8 mouse cellular contexts compared by ENCODE assay signal in genomic region chr9:102545406-102546255, GRCm38 (mm10). TPM values are rescaled to one million over a fixed set of nuclear protein-coding genes. Genes with fewer than 3 reads are reported as not detected.
DNase-seq lines count a peak whose midpoint lies in the region; ATAC-seq lines count a peak whose summit lies in the region.

No protein-coding gene starts in this region.

- H3K9ac ChIP-seq in heart, embryonic 16.5 days (ENCODE audit: low read length): no peak overlapping the region
- H3K9ac ChIP-seq in hindbrain, embryonic 12.5 days: peak overlapping the region; percentile 55; the same call in 1 of the 2 replicates
- peak overlapping the region; percentile 50 for H3K9ac ChIP-seq in midbrain, embryonic 16.5 days (ENCODE audit: low read depth, low read length)

- peaks cover 4% of the 10 kb centered on the region; the same call in 1 of the 2 replicates for H3K4me1 ChIP-seq in heart, embryonic 16.5 days (ENCODE audit: control insufficient read depth, insufficient read depth, low read length)
- H3K4me1 ChIP-seq in hindbrain, embryonic 12.5 days: peaks cover 28% of the 10 kb centered on the region
- peaks cover 44% of the 10 kb centered on the region for H3K4me1 ChIP-seq in midbrain, embryonic 16.5 days (ENCODE audit: control insufficient read depth, insufficient read depth, low read length)

- WGBS in heart, embryonic 16.5 days: 44% methylated on average over 22 of the region's 22 CpGs
- 22% methylated on average over 22 of the region's 22 CpGs for WGBS in hindbrain, embryonic 12.5 days
- 5% methylated on average over 22 of the region's 22 CpGs for WGBS in midbrain, embryonic 16.5 days

- intact Hi-C loops in heart, postnatal 14 days (cut with DNase I): loop anchor here (2.0 to 10.0 kb wide), 3 partner anchors 141 to 1231 kb away; no protein-coding TSS in a partner anchor

- no peaks in the 10 kb centered on the region for H3K36me3 ChIP-seq in heart, embryonic 16.5 days (ENCODE audit: control insufficient read depth, insufficient read depth)
- H3K36me3 ChIP-seq in hindbrain, embryonic 12.5 days: no peaks in the 10 kb centered on the region
- no peaks in the 10 kb centered on the region for H3K36me3 ChIP-seq in midbrain, embryonic 16.5 days (ENCODE audit: control insufficient read depth, insufficient read depth, low read length)

- no peak for ATAC-seq in heart, embryonic 16.5 days (replicated peaks; ENCODE audit: extremely low read depth, insufficient read depth, low FRiP score)
- ATAC-seq in hindbrain, embryonic 12.5 days (ENCODE audit: low FRiP score): peak; percentile 17
- ATAC-seq in midbrain, embryonic 16.5 days: peak; percentile 50

- no peaks in the 10 kb centered on the region for H3K9me3 ChIP-seq in heart, embryonic 16.5 days (replicated peaks; ENCODE audit: control insufficient read depth, low read length)
- no peaks in the 10 kb centered on the region for H3K9me3 ChIP-seq in hindbrain, embryonic 12.5 days (replicated peaks)
- H3K9me3 ChIP-seq in midbrain, embryonic 16.5 days (replicated peaks; ENCODE audit: control insufficient read depth, low read length, poor library complexity, severe bottlenecking): no peaks in the 10 kb centered on the region

- no peak overlapping the region for H3K4me3 ChIP-seq in heart, embryonic 16.5 days (ENCODE audit: low read length)
- H3K4me3 ChIP-seq in hindbrain, embryonic 12.5 days: peak overlapping the region; percentile 28
- H3K4me3 ChIP-seq in midbrain, embryonic 16.5 days (ENCODE audit: low read depth, low read length): no peak overlapping the region; the same call in 1 of the 2 replicates

- H3K4me2 ChIP-seq in heart, embryonic 16.5 days (ENCODE audit: low read depth, low read length): peak overlapping the region; percentile 72; the same call in 1 of the 2 replicates
- peak overlapping the region; percentile 61 for H3K4me2 ChIP-seq in hindbrain, embryonic 12.5 days (replicated peaks)
- H3K4me2 ChIP-seq in midbrain, embryonic 16.5 days (ENCODE audit: low read length): peak overlapping the region; percentile 64

- no peak for DNase-seq in heart, adult 11 months
- peak; percentile 21 for DNase-seq in embryo, embryonic 10 days (ENCODE audit: low spot score)
- DNase-seq in urinary bladder, adult 18-20 months (ENCODE audit: low spot score in 2 of 2): no peak
- no peak for DNase-seq in kidney, adult 18-20 months
- DNase-seq in heart, postnatal 14 days: no peak

- H3K27ac ChIP-seq in heart, embryonic 16.5 days (ENCODE audit: low read length): no peak overlapping the region
- H3K27ac ChIP-seq in hindbrain, embryonic 12.5 days: peak overlapping the region; percentile 90
- peak overlapping the region; percentile 96 for H3K27ac ChIP-seq in midbrain, embryonic 16.5 days (ENCODE audit: low read length)

- H3K27me3 ChIP-seq in heart, embryonic 16.5 days (ENCODE audit: control insufficient read depth, insufficient read depth, low read length): peaks cover 20% of the 10 kb centered on the region
- peaks cover 5% of the 10 kb centered on the region for H3K27me3 ChIP-seq in hindbrain, embryonic 12.5 days
- H3K27me3 ChIP-seq in midbrain, embryonic 16.5 days (ENCODE audit: control insufficient read depth, insufficient read depth, low read depth, low read length): no peaks in the 10 kb centered on the region

RNA-seq across cellular contexts. Expression of gene Ky, which starts 40.1 kb away (rescaled TPM):
- 1.2 TPM in 2 replicates for polyA plus RNA-seq in heart, embryonic 16.5 days (2015; fragmentation: Nextera tagmentation; extraction: Ambion mirVana)
- 0.25 and 0.35 TPM in 2 replicates for polyA plus RNA-seq in hindbrain, embryonic 12.5 days (2016; fragmentation: Nextera tagmentation; extraction: Ambion mirVana)
- 0.51 and 0.90 TPM in 2 replicates for polyA plus RNA-seq in midbrain, embryonic 16.5 days (2015; fragmentation: Nextera tagmentation; extraction: Ambion mirVana)
- 10 to 100 TPM; 29.2 to 32.2 TPM for total RNA-seq in heart, postnatal 14 days (2021)
